Mouse (Mus musculus) heart, embryonic 10.5 days (tissue): ENCODE results near the gene Eef2k. TPM values are rescaled to one million over a fixed set of nuclear protein-coding genes. Genes with fewer than 3 reads are reported as not detected.
"Not testable (repeated sequence)": the region's sequence is repeated elsewhere in the genome, so short reads cannot be mapped to it uniquely, and the experiment has no call there.

ENCODE experiments used
- DNase-seq: peaks from one replicate; pipeline ENCODE4 v3.0.0-alpha.2; 2017; ENCODE audit warnings: low spot score
- H3K27ac ChIP-seq: fragments of 300-500 bp; sonication (generic); 2 replicates; pipeline ENCODE4 v1.5.1; 2016; ENCODE audit warnings: mild to moderate bottlenecking
- H3K27me3 ChIP-seq: fragments of 300-500 bp; sonication (generic); 2 replicates; pipeline ENCODE4 v1.6.1; 2016; ENCODE audit warnings: mild to moderate bottlenecking; ENCODE audit not compliant: poor library complexity, insufficient read depth, severe bottlenecking
- H3K36me3 ChIP-seq: fragments of 300-500 bp; sonication (generic); 2 replicates; pipeline ENCODE4 v1.6.1; 2016; ENCODE audit warnings: mild to moderate bottlenecking, moderate library complexity
- H3K4me1 ChIP-seq: fragments of 300-500 bp; sonication (generic); 2 replicates; pipeline ENCODE4 v1.6.1; 2016; ENCODE audit warnings: mild to moderate bottlenecking
- H3K4me3 ChIP-seq: fragments of 300-500 bp; sonication (generic); 2 replicates; pipeline ENCODE4 v1.5.1; 2016; ENCODE audit warnings: mild to moderate bottlenecking, moderate library complexity
- H3K9me3 ChIP-seq: fragments of 300-500 bp; sonication (generic); 2 replicates; pipeline ENCODE4 v1.6.1; 2016; ENCODE audit warnings: mild to moderate bottlenecking, moderate library complexity
- WGBS: fragments of 180-500 bp; shearing (Covaris S2); methylation state at CpG from one replicate; pipeline ENCODE4 v1.1.7; 2016; 5-methylcytosine and 5-hydroxymethylcytosine counted together
- polyA plus RNA-seq: library from polyadenylated mRNA; unstranded; fragments of >200 nt; fragmentation: Nextera tagmentation; extraction: Ambion mirVana; gene quantifications from 2 replicates; pipeline ENCODE4 v1.2.1, GENCODE M21; 2016

Gene Eef2k
- polyA plus RNA-seq, 1 experiment from 2014 or later, result 17.3 TPM

- 72% methylated on average over 5 of the region's 5 CpGs for WGBS
- Histone ChIP-seq H3K36me3 (peaks cover 99% of the 10 kb centered on the region), H3K27ac (no peak overlapping the region), H3K27me3 (no peaks in the 10 kb centered on the region), H3K9me3 (no peaks in the 10 kb centered on the region), H3K4me3 (no peak overlapping the region), H3K4me1 (0 out of 2 replicates have a peak, but pooled peaks cover 4% of the 10 kb centered on the region)
- no peak for DNase-seq
Measured at GRCm38 (mm10) chr7:120933680-120934195, 91.1 kb downstream of the Eef2k start.

DNA sequence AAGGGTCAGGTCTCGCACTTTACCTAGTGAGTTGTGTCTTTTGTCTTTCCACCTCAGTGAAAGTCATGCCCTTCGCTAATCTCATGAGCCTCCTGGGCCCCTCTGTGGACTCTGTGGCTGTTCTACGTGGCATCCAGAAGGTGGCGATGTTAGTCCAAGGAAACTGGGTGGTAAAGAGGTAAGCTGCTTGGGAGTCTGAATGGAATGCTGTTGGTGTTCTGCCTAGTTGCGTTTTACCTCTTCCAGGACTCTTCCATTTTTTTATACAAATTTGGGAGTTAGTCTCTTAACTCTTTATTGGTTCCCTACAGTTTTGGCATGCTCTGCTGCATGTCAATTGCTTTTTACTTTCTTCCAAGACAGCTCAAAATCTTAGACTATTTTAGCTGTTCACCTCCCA lies 92.1 kb downstream of the Eef2k start:
- Histone ChIP-seq H3K27ac (no peak overlapping the region), H3K36me3 (peaks cover 99% of the 10 kb centered on the region), H3K9me3 (no peaks in the 10 kb centered on the region), H3K27me3 (no peaks in the 10 kb centered on the region), H3K4me1 (0 out of 2 replicates have a peak, but pooled peaks cover 4% of the 10 kb centered on the region), H3K4me3 (no peak overlapping the region)
- DNase-seq, result no peak
- 45% methylated on average over 5 of the region's 5 CpGs for WGBS

DNA sequence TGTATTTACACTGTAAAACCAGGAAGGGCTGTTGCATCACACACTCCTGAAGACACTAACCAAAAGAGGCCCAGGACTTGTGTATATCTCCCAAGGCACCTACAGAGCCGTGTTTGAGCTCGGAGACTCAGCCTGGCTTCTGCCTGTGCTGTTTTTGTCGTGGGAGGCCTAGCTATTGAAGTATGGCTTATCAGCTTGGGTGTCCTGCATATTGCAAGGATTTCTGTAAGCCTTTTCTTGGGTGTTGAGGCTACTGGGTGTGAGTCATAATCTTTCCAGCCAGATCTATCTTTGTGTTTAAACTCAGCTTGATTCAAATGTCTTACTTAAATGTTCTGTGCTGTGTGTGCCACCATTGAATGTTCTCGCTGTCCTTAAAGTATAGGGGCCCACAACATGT lies 93.9 kb downstream of the Eef2k start:
- H3K27me3 ChIP-seq, result no peaks in the 10 kb centered on the region
- 0 out of 2 replicates have a peak, but pooled peaks cover 4% of the 10 kb centered on the region for H3K4me1 ChIP-seq
- H3K4me3 ChIP-seq, result no peak overlapping the region
- 91% methylated on average over 4 of the region's 4 CpGs for WGBS
- no peaks in the 10 kb centered on the region for H3K9me3 ChIP-seq
- DNase-seq, result no peak
- peaks cover 99% of the 10 kb centered on the region for H3K36me3 ChIP-seq
- no peak overlapping the region for H3K27ac ChIP-seq

DNA sequence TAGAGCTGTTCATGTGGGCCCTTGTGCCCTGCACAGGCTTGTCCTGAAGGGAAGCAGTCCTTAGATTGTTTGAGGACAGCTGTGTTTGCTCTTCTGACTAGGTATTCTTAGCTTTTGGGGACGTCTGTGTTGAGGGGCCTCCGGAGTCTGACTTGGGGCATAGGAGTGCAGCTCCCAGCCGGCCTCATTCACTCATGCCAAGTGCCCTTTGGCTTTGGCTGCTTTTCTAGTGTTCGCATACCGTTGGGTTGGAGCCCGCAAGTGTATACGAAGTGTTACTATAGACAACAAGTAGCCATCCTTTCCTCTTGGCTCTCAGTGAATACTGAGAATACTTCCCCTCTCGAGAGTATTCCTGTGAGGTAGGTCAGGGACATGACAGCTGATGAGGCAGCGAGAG lies 95.6 kb downstream of the Eef2k start:
- H3K27ac ChIP-seq, result no peak overlapping the region
- 93% methylated on average over 9 of the region's 9 CpGs for WGBS

GRCm38 (mm10) chr7:120940343-120940742 lies 97.7 kb downstream of the Eef2k start:
- H3K27me3 ChIP-seq, result no peaks in the 10 kb centered on the region
- peaks cover 93% of the 10 kb centered on the region for H3K36me3 ChIP-seq
- H3K27ac ChIP-seq, result no peak overlapping the region
- 85% methylated on average over 12 of the region's 12 CpGs for WGBS
- H3K4me3 ChIP-seq, result no peak overlapping the region
- H3K4me1 ChIP-seq, result no peaks in the 10 kb centered on the region
- DNase-seq, result no peak
- H3K9me3 ChIP-seq, result no peaks in the 10 kb centered on the region

More for the DNA sequence above, 95.6 kb downstream of the Eef2k start:
- H3K27me3 ChIP-seq, result no peaks in the 10 kb centered on the region
- peaks cover 99% of the 10 kb centered on the region for H3K36me3 ChIP-seq
- H3K4me3 ChIP-seq, result no peak overlapping the region
- no peaks in the 10 kb centered on the region for H3K9me3 ChIP-seq
- H3K4me1 ChIP-seq, result 0 out of 2 replicates have a peak, but pooled peaks cover 4% of the 10 kb centered on the region
- DNase-seq, result no peak

GRCm38 (mm10) chr7:120941214-120941613 lies 98.6 kb downstream of the Eef2k start:
- Histone ChIP-seq H3K4me3 (no peak overlapping the region), H3K27ac (no peak overlapping the region)
- 85% methylated on average over 6 of the region's 6 CpGs for WGBS

DNA sequence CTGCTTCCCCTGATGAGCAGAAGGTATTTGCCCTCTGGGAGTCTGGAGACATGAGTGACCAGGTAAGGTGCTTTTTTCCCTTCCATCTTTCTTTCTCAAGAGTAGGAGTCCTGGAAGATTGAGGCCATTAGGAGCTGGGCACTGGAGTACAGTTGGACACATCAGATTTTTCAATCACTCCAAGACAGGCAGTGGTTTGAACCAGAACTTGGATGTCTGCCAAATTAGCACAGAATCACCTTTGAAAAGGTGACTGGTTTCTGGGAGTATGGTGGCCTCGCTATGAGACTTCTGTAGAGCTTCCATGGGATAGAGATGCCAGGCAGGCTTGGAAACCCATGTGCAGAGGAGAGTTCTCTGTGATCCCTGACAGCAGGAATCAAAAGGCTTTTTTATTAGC lies 99.9 kb downstream of the Eef2k start:
- H3K9me3 ChIP-seq, result no peaks in the 10 kb centered on the region
- no peak overlapping the region for H3K4me3 ChIP-seq
- no peak overlapping the region for H3K27ac ChIP-seq
- WGBS, result 91% methylated on average over 1 of the region's 1 CpGs
- no peak for DNase-seq
- peaks cover 86% of the 10 kb centered on the region for H3K36me3 ChIP-seq
- no peaks in the 10 kb centered on the region for H3K4me1 ChIP-seq
- H3K27me3 ChIP-seq, result no peaks in the 10 kb centered on the region

More at GRCm38 (mm10) chr7:120941214-120941613, 98.6 kb downstream of the Eef2k start:
- peaks cover 92% of the 10 kb centered on the region for H3K36me3 ChIP-seq
- DNase-seq, result no peak
- no peaks in the 10 kb centered on the region for H3K9me3 ChIP-seq
- H3K4me1 ChIP-seq, result no peaks in the 10 kb centered on the region
- no peaks in the 10 kb centered on the region for H3K27me3 ChIP-seq

DNA sequence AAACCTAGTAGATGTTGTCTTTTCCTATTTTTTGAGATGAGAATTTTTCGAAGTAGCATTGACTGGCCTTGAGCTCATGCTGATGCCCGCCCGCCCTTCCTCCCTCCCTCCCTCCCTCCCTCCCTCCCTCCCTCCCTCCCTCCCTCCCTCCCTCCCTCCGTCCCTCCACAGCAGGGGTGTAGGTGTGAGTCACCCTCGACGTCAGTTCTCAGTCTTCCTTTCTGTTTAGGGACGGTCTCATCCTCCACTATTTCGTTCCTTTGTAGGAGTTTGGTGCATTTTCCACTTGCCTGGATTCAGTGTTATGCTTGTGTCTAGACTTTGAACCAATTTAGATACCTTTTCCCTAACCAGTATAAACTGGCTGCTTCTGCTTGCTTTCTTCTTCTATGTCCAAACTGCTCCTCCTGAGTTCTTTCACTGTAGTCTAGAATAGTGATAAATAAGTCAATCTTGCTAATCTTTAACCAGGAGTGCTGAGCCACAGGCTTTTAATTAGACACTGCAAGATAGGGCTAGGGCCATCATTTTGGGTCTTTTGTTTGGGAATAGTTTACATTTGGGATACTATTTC lies 101.4 kb downstream of the Eef2k start:
- Histone ChIP-seq H3K36me3 (peaks cover 84% of the 10 kb centered on the region), H3K9me3 (no peaks in the 10 kb centered on the region), H3K27ac (no peak overlapping the region), H3K27me3 (no peaks in the 10 kb centered on the region), H3K4me1 (no peaks in the 10 kb centered on the region), H3K4me3 (no peak overlapping the region)
- DNase-seq, result no peak
- 68% methylated on average over 7 of the region's 8 CpGs for WGBS

- 87% methylated on average over 7 of the region's 7 CpGs for WGBS
- H3K36me3 ChIP-seq, result peaks cover 53% of the 10 kb centered on the region
Measured at GRCm38 (mm10) chr7:120953591-120953990, 111.0 kb downstream of the Eef2k start.

More at GRCm38 (mm10) chr7:120953591-120953990, 111.0 kb downstream of the Eef2k start:
- not testable (repeated sequence) for DNase-seq, H3K9me3 ChIP-seq, H3K4me1 ChIP-seq, H3K27ac ChIP-seq, H3K4me3 ChIP-seq, H3K27me3 ChIP-seq

Other genes with a start within 250 kb of the Eef2k start
- 310 and 390 TPM in 2 replicates for gene Uqcrc2, start 207.7 kb upstream of the Eef2k start, polyA plus RNA-seq
- 0.31 and 0.40 TPM in 2 replicates for gene Pdzd9, start 172.5 kb upstream of the Eef2k start, polyA plus RNA-seq
- gene Mosmo, start 165.2 kb upstream of the Eef2k start, polyA plus RNA-seq, result 11.5 and 12.5 TPM in 2 replicates
- 0.39 and 0.60 TPM in 2 replicates for gene Vwa3a, start 103.5 kb upstream of the Eef2k start, polyA plus RNA-seq
- gene Gm5737, start 30.5 kb upstream of the Eef2k start, polyA plus RNA-seq, result not detected in 2 replicates
- gene Polr3e, start 74.9 kb downstream of the Eef2k start, polyA plus RNA-seq, result 32.3 and 36.9 TPM in 2 replicates
- gene Cdr2, start 139.5 kb downstream of the Eef2k start, polyA plus RNA-seq, result 10.3 and 14.4 TPM in 2 replicates
- gene Mfsd13b, start 139.7 kb downstream of the Eef2k start, polyA plus RNA-seq, result 0.11 TPM in 1 of 2 replicates, not detected in the other
- 93.7 and 135 TPM in 2 replicates for gene Mettl9, start 191.6 kb downstream of the Eef2k start, polyA plus RNA-seq
- 0.39 and 0.92 TPM in 2 replicates for gene Igsf6, start 231.7 kb downstream of the Eef2k start, polyA plus RNA-seq
- gene Otoa, start 238.8 kb downstream of the Eef2k start, polyA plus RNA-seq, result 0.04 TPM in 1 of 2 replicates, not detected in the other